Mouse (Mus musculus) hindbrain, embryonic 11.5 days (tissue): ENCODE data around the gene Suds3. TPM values are rescaled to one million over a fixed set of nuclear protein-coding genes. Genes with fewer than 3 reads are reported as not detected.

ENCODE experiments used
- ATAC-seq: fragments of 200-750 bp; cut with Nextera tagmentation; 2 replicates; pipeline ENCODE4 v1.8.0; 2017; ENCODE audit warnings: mild to moderate bottlenecking, moderate TSS enrichment, moderate library complexity; ENCODE audit not compliant: low FRiP score
- DNase-seq: peaks from one replicate; pipeline ENCODE4 v3.0.0-alpha.2; 2015; ENCODE audit warnings: low spot score
- H3K27ac ChIP-seq: fragments of 300-500 bp; sonication (generic); 2 replicates; pipeline ENCODE4 v1.5.1; 2014; ENCODE audit warnings: mild to moderate bottlenecking, low read depth, low read length
- H3K27me3 ChIP-seq: fragments of 300-500 bp; sonication (generic); 2 replicates; pipeline ENCODE4 v1.6.1; 2014; ENCODE audit warnings: mild to moderate bottlenecking, low read length, moderate library complexity, mixed read lengths; ENCODE audit not compliant: control insufficient read depth, insufficient read depth
- H3K36me3 ChIP-seq: fragments of 300-500 bp; sonication (generic); 2 replicates; pipeline ENCODE4 v1.6.1; 2014; ENCODE audit warnings: mild to moderate bottlenecking, low read length, moderate library complexity, mixed read lengths; ENCODE audit not compliant: control insufficient read depth, insufficient read depth
- H3K4me1 ChIP-seq: fragments of 300-500 bp; sonication (generic); replicated peaks from 2 replicates; pipeline ENCODE4 v1.6.1; 2014; ENCODE audit warnings: low read length, mixed read lengths; ENCODE audit not compliant: control insufficient read depth, insufficient read depth
- H3K4me2 ChIP-seq: fragments of 300-500 bp; sonication (generic); replicated peaks from 2 replicates; pipeline ENCODE4 v1.6.1; 2014; ENCODE audit warnings: mild to moderate bottlenecking, low read depth, low read length
- H3K4me3 ChIP-seq: fragments of 300-500 bp; sonication (generic); 2 replicates; pipeline ENCODE4 v1.5.1; 2014; ENCODE audit warnings: low read depth, low read length
- H3K9ac ChIP-seq: fragments of 300-500 bp; sonication (generic); 2 replicates; pipeline ENCODE4 v1.6.1; 2014; ENCODE audit warnings: low read depth, low read length
- H3K9me3 ChIP-seq: fragments of 300-500 bp; sonication (generic); 2 replicates; pipeline ENCODE4 v1.6.1; 2016; ENCODE audit warnings: low read length; ENCODE audit not compliant: control insufficient read depth
- WGBS: fragments of 180-500 bp; shearing (Covaris S2); extraction: QIAGEN DNeasy Blood & Tissue Kit; methylation state at CpG from one replicate; pipeline ENCODE4 v1.1.7; 2014; 5-methylcytosine and 5-hydroxymethylcytosine counted together
- polyA plus RNA-seq: library from polyadenylated mRNA; unstranded; fragments of >200 nt; fragmentation: Nextera tagmentation; extraction: Ambion mirVana; gene quantifications from 2 replicates; pipeline ENCODE4 v1.2.1, GENCODE M21; 2014

Gene Suds3
- polyA plus RNA-seq, 1 experiment from 2014 or later = 48.0 TPM

DNA sequence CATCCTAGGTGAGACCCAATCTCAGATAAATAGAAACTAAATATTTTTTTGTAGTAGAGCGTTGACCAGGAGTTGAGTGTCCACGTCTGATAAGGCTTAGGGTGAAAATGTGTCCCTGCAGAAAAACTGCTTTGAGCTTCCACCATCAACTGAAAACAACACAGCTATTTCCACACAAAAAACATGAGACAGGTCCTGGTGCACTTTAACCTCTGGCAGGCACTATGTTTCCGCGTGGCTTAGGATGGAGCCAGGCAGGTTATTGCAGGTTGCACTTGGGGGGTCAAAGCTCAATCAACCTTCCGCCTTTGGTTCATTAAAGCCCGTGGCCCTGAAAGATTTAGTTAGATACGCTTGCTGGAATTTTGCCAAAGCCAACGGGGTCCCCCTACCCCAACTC is 2.9 kb upstream of the Suds3 start:
- WGBS = 65% methylated on average over 8 of the region's 8 CpGs
- no peak overlapping the region for H3K27ac ChIP-seq
- peaks cover 5% of the 10 kb centered on the region for H3K4me1 ChIP-seq
- H3K4me3 ChIP-seq = no peak overlapping the region
- H3K27me3 ChIP-seq = peaks cover 7% of the 10 kb centered on the region; the same call in 1 of the 2 replicates
- DNase-seq = no peak
- no peak overlapping the region for H3K4me2 ChIP-seq
- no peaks in the 10 kb centered on the region for H3K36me3 ChIP-seq
- no peak overlapping the region for H3K9ac ChIP-seq
- H3K9me3 ChIP-seq = no peaks in the 10 kb centered on the region
- no peak for ATAC-seq

DNA sequence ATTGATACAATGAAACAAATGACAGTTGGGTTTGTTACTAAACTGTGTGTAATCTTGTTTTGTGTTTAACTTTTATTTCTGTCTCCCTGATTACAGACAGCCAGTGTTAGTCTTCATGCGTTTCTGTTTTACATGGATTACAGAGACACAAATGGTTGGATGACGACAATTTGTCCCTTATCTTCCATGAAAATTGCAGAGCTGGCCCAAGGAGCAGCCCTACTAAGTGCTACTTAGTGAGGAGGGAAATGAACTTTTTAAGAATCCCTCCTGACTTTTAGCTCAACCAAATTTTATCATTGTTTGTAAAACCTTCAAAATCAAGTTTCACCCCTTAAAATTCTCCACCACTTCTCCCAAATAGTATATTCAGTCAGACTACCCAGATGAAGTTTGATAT is 2.3 kb upstream of the Suds3 start:
- ATAC-seq = no peak
- H3K4me1 ChIP-seq = peaks cover 5% of the 10 kb centered on the region
- no peaks in the 10 kb centered on the region for H3K9me3 ChIP-seq
- DNase-seq = no peak
- H3K27ac ChIP-seq = no peak overlapping the region
- 90% methylated on average over 2 of the region's 2 CpGs for WGBS
- no peaks in the 10 kb centered on the region for H3K36me3 ChIP-seq
- H3K4me3 ChIP-seq = no peak overlapping the region
- no peak overlapping the region for H3K9ac ChIP-seq
- peaks cover 7% of the 10 kb centered on the region; the same call in 1 of the 2 replicates for H3K27me3 ChIP-seq
- H3K4me2 ChIP-seq = no peak overlapping the region

- Histone ChIP-seq H3K9ac (no peak overlapping the region), H3K27ac (no peak overlapping the region), H3K36me3 (no peaks in the 10 kb centered on the region), H3K4me3 (no peak overlapping the region), H3K27me3 (peaks cover 7% of the 10 kb centered on the region; the same call in 1 of the 2 replicates), H3K4me2 (no peak overlapping the region), H3K9me3 (no peaks in the 10 kb centered on the region), H3K4me1 (peaks cover 5% of the 10 kb centered on the region)
- ATAC-seq (no peak), DNase-seq (no peak)
- WGBS = 77% methylated on average over 7 of the region's 7 CpGs
These were observed 1.8 kb upstream of the Suds3 start for GRCm38 (mm10) chr5:117117716-117118115.

GRCm38 (mm10) chr5:117117241-117117640 is 1.3 kb upstream of the Suds3 start:
- Histone ChIP-seq H3K36me3 (no peaks in the 10 kb centered on the region), H3K4me2 (no peak overlapping the region), H3K27ac (no peak overlapping the region), H3K9ac (no peak overlapping the region), H3K27me3 (peaks cover 5% of the 10 kb centered on the region; the same call in 1 of the 2 replicates), H3K9me3 (no peaks in the 10 kb centered on the region), H3K4me3 (no peak overlapping the region), H3K4me1 (peaks cover 5% of the 10 kb centered on the region)
- ATAC-seq = no peak
- no peak for DNase-seq
- WGBS = 83% methylated on average over 2 of the region's 2 CpGs

- DNase-seq (no peak), ATAC-seq (no peak)
- Histone ChIP-seq H3K4me3 (no peak overlapping the region), H3K4me2 (no peak overlapping the region), H3K9me3 (no peaks in the 10 kb centered on the region), H3K27ac (no peak overlapping the region), H3K36me3 (no peaks in the 10 kb centered on the region), H3K27me3 (peaks cover 5% of the 10 kb centered on the region; the same call in 1 of the 2 replicates), H3K9ac (no peak overlapping the region), H3K4me1 (peaks cover 5% of the 10 kb centered on the region)
- 75% methylated on average over 2 of the region's 2 CpGs for WGBS
These were observed 747 bp upstream of the Suds3 start for GRCm38 (mm10) chr5:117116660-117117059.

GRCm38 (mm10) chr5:117115193-117115767 is 633 bp downstream of the Suds3 start:
- peak overlapping the region; percentile 91 for H3K4me2 ChIP-seq
- H3K4me1 ChIP-seq = no peaks in the 10 kb centered on the region
- H3K9me3 ChIP-seq = no peaks in the 10 kb centered on the region
- peak overlapping the region; percentile 79 for H3K27ac ChIP-seq
- peak; percentile 56 for DNase-seq
- H3K27me3 ChIP-seq = no peaks in the 10 kb centered on the region
- H3K36me3 ChIP-seq = no peaks in the 10 kb centered on the region
- peak overlapping the region; percentile 93 for H3K9ac ChIP-seq
- peak; percentile 15 for ATAC-seq
- peak overlapping the region; percentile 95 for H3K4me3 ChIP-seq
- WGBS = 1% methylated on average over 42 of the region's 43 CpGs

GRCm38 (mm10) chr5:117114581-117115192 is 1.2 kb downstream of the Suds3 start:
- Histone ChIP-seq H3K4me2 (peak overlapping the region; percentile 91), H3K9me3 (no peaks in the 10 kb centered on the region), H3K4me1 (no peaks in the 10 kb centered on the region), H3K27me3 (no peaks in the 10 kb centered on the region), H3K27ac (no peak overlapping the region), H3K4me3 (peak overlapping the region; percentile 95), H3K36me3 (no peaks in the 10 kb centered on the region), H3K9ac (peak overlapping the region; percentile 93)
- DNase-seq (peak; percentile 48), ATAC-seq (no peak)
- 5% methylated on average over 16 of the region's 16 CpGs for WGBS

- Histone ChIP-seq H3K9ac (no peak overlapping the region), H3K4me1 (no peaks in the 10 kb centered on the region), H3K4me3 (no peak overlapping the region), H3K27me3 (no peaks in the 10 kb centered on the region), H3K27ac (no peak overlapping the region), H3K9me3 (no peaks in the 10 kb centered on the region), H3K36me3 (peaks cover 5% of the 10 kb centered on the region; the same call in 1 of the 2 replicates), H3K4me2 (no peak overlapping the region)
- ATAC-seq (no peak), DNase-seq (peak; percentile 57)
- 88% methylated on average over 7 of the region's 7 CpGs for whole genome bisulfite sequencing
These were observed 2.6 kb downstream of the Suds3 start for GRCm38 (mm10) chr5:117113330-117113729.

- Histone ChIP-seq H3K36me3 (peaks cover 5% of the 10 kb centered on the region; the same call in 1 of the 2 replicates), H3K9me3 (no peaks in the 10 kb centered on the region), H3K27me3 (no peaks in the 10 kb centered on the region), H3K27ac (no peak overlapping the region), H3K4me2 (no peak overlapping the region), H3K9ac (no peak overlapping the region), H3K4me1 (no peaks in the 10 kb centered on the region), H3K4me3 (no peak overlapping the region)
- ATAC-seq (no peak), DNase-seq (no peak)
- 95% methylated on average over 7 of the region's 7 CpGs for WGBS
These were observed 4.2 kb downstream of the Suds3 start for GRCm38 (mm10) chr5:117111774-117112112.
